Mouse (Mus musculus): Measurements from ENCODE around the gene Efcab6. TPM values are rescaled to one million over a fixed set of nuclear protein-coding genes. Genes with fewer than 3 reads are reported as not detected.

Gene Efcab6
- polyA plus RNA-seq, 1 experiment from 2014 or later: 0.22 TPM

GRCm38 (mm10) chr15:83939703-83940102, 125.5 kb downstream of the Efcab6 start:
- H3K4me2 ChIP-seq (ENCODE audit: low read length): no peak overlapping the region
- H3K36me3 ChIP-seq (ENCODE audit: control insufficient read depth, insufficient read depth, low read length): no peaks in the 10 kb centered on the region
- WGBS: 44% methylated on average over 5 of the region's 5 CpGs
- H3K4me3 ChIP-seq (replicated peaks; ENCODE audit: low read depth, low read length): no peak overlapping the region
- no peaks in the 10 kb centered on the region for H3K4me1 ChIP-seq (ENCODE audit: control insufficient read depth, insufficient read depth, low read length)
- H3K27me3 ChIP-seq (ENCODE audit: control insufficient read depth, insufficient read depth, low read length): no peaks in the 10 kb centered on the region
- no peak for ATAC-seq (ENCODE audit: low FRiP score, low TSS enrichment)
- no peak overlapping the region for H3K9ac ChIP-seq (replicated peaks; ENCODE audit: low read length)
- H3K9me3 ChIP-seq (ENCODE audit: control insufficient read depth, low read length): no peaks in the 10 kb centered on the region
- H3K27ac ChIP-seq (replicated peaks; ENCODE audit: low read depth, low read length): no peak overlapping the region
- peak; percentile 26 for DNase-seq

- no peaks in the 10 kb centered on the region for H3K27me3 ChIP-seq (ENCODE audit: control insufficient read depth, insufficient read depth, low read length)
- DNase-seq: no peak
- no peak for ATAC-seq (ENCODE audit: low FRiP score, low TSS enrichment)
- no peak overlapping the region for H3K4me3 ChIP-seq (replicated peaks; ENCODE audit: low read depth, low read length)
- no peaks in the 10 kb centered on the region for H3K4me1 ChIP-seq (ENCODE audit: control insufficient read depth, insufficient read depth, low read length)
- WGBS: 63% methylated on average over 2 of the region's 2 CpGs
- H3K27ac ChIP-seq (replicated peaks; ENCODE audit: low read depth, low read length): 0 out of 2 replicates have a peak overlapping the region, but pooled peaks have one; percentile 5
- no peaks in the 10 kb centered on the region for H3K36me3 ChIP-seq (ENCODE audit: control insufficient read depth, insufficient read depth, low read length)
- no peaks in the 10 kb centered on the region for H3K9me3 ChIP-seq (ENCODE audit: control insufficient read depth, low read length)
- no peak overlapping the region for H3K4me2 ChIP-seq (ENCODE audit: low read length)
- no peak overlapping the region for H3K9ac ChIP-seq (replicated peaks; ENCODE audit: low read length)
Observed at GRCm38 (mm10) chr15:83938466-83938865, 126.7 kb downstream of the Efcab6 start.

- no peaks in the 10 kb centered on the region for H3K27me3 ChIP-seq (ENCODE audit: control insufficient read depth, insufficient read depth, low read length)
- no peak for ATAC-seq (ENCODE audit: low FRiP score, low TSS enrichment)
- no peaks in the 10 kb centered on the region for H3K4me1 ChIP-seq (ENCODE audit: control insufficient read depth, insufficient read depth, low read length)
- no peak overlapping the region for H3K9ac ChIP-seq (replicated peaks; ENCODE audit: low read length)
- no peak for DNase-seq
- H3K4me3 ChIP-seq (replicated peaks; ENCODE audit: low read depth, low read length): no peak overlapping the region
- no peak overlapping the region for H3K27ac ChIP-seq (replicated peaks; ENCODE audit: low read depth, low read length)
- H3K9me3 ChIP-seq (ENCODE audit: control insufficient read depth, low read length): no peaks in the 10 kb centered on the region
- WGBS: 93% methylated on average over 4 of the region's 4 CpGs
- no peaks in the 10 kb centered on the region for H3K36me3 ChIP-seq (ENCODE audit: control insufficient read depth, insufficient read depth, low read length)
- no peak overlapping the region for H3K4me2 ChIP-seq (ENCODE audit: low read length)
Observed at GRCm38 (mm10) chr15:83936506-83936905, 128.7 kb downstream of the Efcab6 start.

- no peak overlapping the region for H3K4me2 ChIP-seq (ENCODE audit: low read length)
- H3K4me3 ChIP-seq (replicated peaks; ENCODE audit: low read depth, low read length): no peak overlapping the region
- H3K9me3 ChIP-seq (ENCODE audit: control insufficient read depth, low read length): no peaks in the 10 kb centered on the region
- no peaks in the 10 kb centered on the region for H3K27me3 ChIP-seq (ENCODE audit: control insufficient read depth, insufficient read depth, low read length)
- no peak for ATAC-seq (ENCODE audit: low FRiP score, low TSS enrichment)
- H3K36me3 ChIP-seq (ENCODE audit: control insufficient read depth, insufficient read depth, low read length): no peaks in the 10 kb centered on the region
- H3K27ac ChIP-seq (replicated peaks; ENCODE audit: low read depth, low read length): no peak overlapping the region
- H3K9ac ChIP-seq (replicated peaks; ENCODE audit: low read length): no peak overlapping the region
- 84% methylated on average over 2 of the region's 2 CpGs for WGBS
- H3K4me1 ChIP-seq (ENCODE audit: control insufficient read depth, insufficient read depth, low read length): no peaks in the 10 kb centered on the region
- no peak for DNase-seq
Observed at GRCm38 (mm10) chr15:83934816-83935215, 130.4 kb downstream of the Efcab6 start.

- Histone ChIP-seq H3K27ac (replicated peaks; ENCODE audit: low read depth, low read length) (no peak overlapping the region), H3K4me2 (ENCODE audit: low read length) (no peak overlapping the region), H3K4me1 (ENCODE audit: control insufficient read depth, insufficient read depth, low read length) (no peaks in the 10 kb centered on the region), H3K27me3 (ENCODE audit: control insufficient read depth, insufficient read depth, low read length) (no peaks in the 10 kb centered on the region), H3K36me3 (ENCODE audit: control insufficient read depth, insufficient read depth, low read length) (no peaks in the 10 kb centered on the region), H3K9ac (replicated peaks; ENCODE audit: low read length) (no peak overlapping the region), H3K9me3 (ENCODE audit: control insufficient read depth, low read length) (no peaks in the 10 kb centered on the region), H3K4me3 (replicated peaks; ENCODE audit: low read depth, low read length) (no peak overlapping the region)
- DNase-seq (no peak), ATAC-seq (ENCODE audit: low FRiP score, low TSS enrichment) (no peak)
- WGBS: 64% methylated on average over 3 of the region's 3 CpGs
Observed at GRCm38 (mm10) chr15:83925338-83925737, 139.8 kb downstream of the Efcab6 start.

GRCm38 (mm10) chr15:83924656-83925055, 140.5 kb downstream of the Efcab6 start:
- H3K4me2 ChIP-seq (ENCODE audit: low read length): no peak overlapping the region
- H3K9ac ChIP-seq (replicated peaks; ENCODE audit: low read length): no peak overlapping the region
- no peak for ATAC-seq (ENCODE audit: low FRiP score, low TSS enrichment)
- H3K9me3 ChIP-seq (ENCODE audit: control insufficient read depth, low read length): no peaks in the 10 kb centered on the region
- DNase-seq: no peak
- H3K4me1 ChIP-seq (ENCODE audit: control insufficient read depth, insufficient read depth, low read length): no peaks in the 10 kb centered on the region
- H3K27me3 ChIP-seq (ENCODE audit: control insufficient read depth, insufficient read depth, low read length): no peaks in the 10 kb centered on the region
- 37% methylated on average over 4 of the region's 4 CpGs for WGBS
- no peaks in the 10 kb centered on the region for H3K36me3 ChIP-seq (ENCODE audit: control insufficient read depth, insufficient read depth, low read length)
- no peak overlapping the region for H3K4me3 ChIP-seq (replicated peaks; ENCODE audit: low read depth, low read length)
- H3K27ac ChIP-seq (replicated peaks; ENCODE audit: low read depth, low read length): no peak overlapping the region

GRCm38 (mm10) chr15:83915376-83915775, 149.8 kb downstream of the Efcab6 start:
- Histone ChIP-seq H3K27ac (replicated peaks; ENCODE audit: low read depth, low read length) (no peak overlapping the region), H3K4me2 (ENCODE audit: low read length) (no peak overlapping the region), H3K27me3 (ENCODE audit: control insufficient read depth, insufficient read depth, low read length) (no peaks in the 10 kb centered on the region), H3K9ac (replicated peaks; ENCODE audit: low read length) (no peak overlapping the region), H3K9me3 (ENCODE audit: control insufficient read depth, low read length) (no peaks in the 10 kb centered on the region), H3K4me1 (ENCODE audit: control insufficient read depth, insufficient read depth, low read length) (no peaks in the 10 kb centered on the region), H3K36me3 (ENCODE audit: control insufficient read depth, insufficient read depth, low read length) (no peaks in the 10 kb centered on the region), H3K4me3 (replicated peaks; ENCODE audit: low read depth, low read length) (no peak overlapping the region)
- DNase-seq: no peak
- WGBS: 91% methylated on average over 10 of the region's 10 CpGs
- no peak for ATAC-seq (ENCODE audit: low FRiP score, low TSS enrichment)

- 89% methylated on average over 14 of the region's 14 CpGs for WGBS
- H3K27ac ChIP-seq (replicated peaks; ENCODE audit: low read depth, low read length): no peak overlapping the region
- H3K36me3 ChIP-seq (ENCODE audit: control insufficient read depth, insufficient read depth, low read length): no peaks in the 10 kb centered on the region
- H3K9me3 ChIP-seq (ENCODE audit: control insufficient read depth, low read length): no peaks in the 10 kb centered on the region
- ATAC-seq (ENCODE audit: low FRiP score, low TSS enrichment) (no peak), DNase-seq (no peak)
- H3K4me3 ChIP-seq (replicated peaks; ENCODE audit: low read depth, low read length): no peak overlapping the region
- no peak overlapping the region for H3K9ac ChIP-seq (replicated peaks; ENCODE audit: low read length)
- H3K4me1 ChIP-seq (ENCODE audit: control insufficient read depth, insufficient read depth, low read length): no peaks in the 10 kb centered on the region
- H3K27me3 ChIP-seq (ENCODE audit: control insufficient read depth, insufficient read depth, low read length): no peaks in the 10 kb centered on the region
- no peak overlapping the region for H3K4me2 ChIP-seq (ENCODE audit: low read length)
Observed at GRCm38 (mm10) chr15:83913028-83913714, 152.0 kb downstream of the Efcab6 start.

- H3K27ac ChIP-seq (replicated peaks; ENCODE audit: low read depth, low read length): no peak overlapping the region
- no peaks in the 10 kb centered on the region for H3K4me1 ChIP-seq (ENCODE audit: control insufficient read depth, insufficient read depth, low read length)
- 74% methylated on average over 13 of the region's 13 CpGs for WGBS
- H3K36me3 ChIP-seq (ENCODE audit: control insufficient read depth, insufficient read depth, low read length): no peaks in the 10 kb centered on the region
- no peaks in the 10 kb centered on the region for H3K9me3 ChIP-seq (ENCODE audit: control insufficient read depth, low read length)
- ATAC-seq (ENCODE audit: low FRiP score, low TSS enrichment): no peak
- DNase-seq: no peak
- no peak overlapping the region for H3K4me2 ChIP-seq (ENCODE audit: low read length)
- H3K27me3 ChIP-seq (ENCODE audit: control insufficient read depth, insufficient read depth, low read length): no peaks in the 10 kb centered on the region
- no peak overlapping the region for H3K9ac ChIP-seq (replicated peaks; ENCODE audit: low read length)
- H3K4me3 ChIP-seq (replicated peaks; ENCODE audit: low read depth, low read length): no peak overlapping the region
Observed at GRCm38 (mm10) chr15:83906472-83906871, 158.7 kb downstream of the Efcab6 start.

Measured in midbrain, embryonic 14.5 days (tissue).